Mouse (Mus musculus) cerebellum, adult 2 months (tissue): ENCODE results near the gene Mc3r.
A peak's percentile ranks its signal among the peaks of the same experiment; 100 is the strongest.

Source experiments
- CTCF ChIP-seq: fragments of 200-500 bp; IDR thresholded peaks from 2 replicates; pipeline ENCODE4 v1.5.1; 2011; ENCODE audit warnings: low read depth, mild to moderate bottlenecking, control low read depth, low read length, moderate library complexity, borderline replicate concordance; ENCODE audit not compliant: insufficient read depth
- POLR2A ChIP-seq: fragments of 200-500 bp; IDR thresholded peaks from 2 replicates; pipeline ENCODE4 v1.6.1; 2011; ENCODE audit warnings: low read length, control low read depth, borderline replicate concordance; ENCODE audit not compliant: insufficient read depth

- TF ChIP-seq CTCF (peak; percentile 78), POLR2A (no peak)
Observed at GRCm38 (mm10) chr2:172215508-172216162, 32.7 kb upstream of the Mc3r start.
